Mouse (Mus musculus): ENCODE data around the gene Auh.

DNA sequence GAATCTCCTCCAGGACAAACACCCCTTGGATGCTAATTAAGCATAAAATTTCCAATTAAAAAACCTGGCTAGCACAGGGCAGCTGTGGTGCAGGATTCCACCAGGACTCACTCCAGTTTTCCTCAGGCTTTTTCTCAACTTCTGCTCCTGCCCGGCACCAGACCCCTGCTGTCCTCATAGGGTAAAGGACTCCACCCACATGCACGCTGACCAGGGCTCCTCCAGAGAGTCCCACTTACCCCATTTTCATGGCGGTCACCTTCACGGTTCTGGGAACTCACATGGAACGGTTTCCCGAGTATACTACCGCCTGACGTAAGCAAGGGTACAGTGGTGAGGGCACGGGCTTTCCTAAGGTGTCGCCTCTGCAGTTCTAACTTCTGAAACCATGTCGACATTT, 23.2 kb downstream of the Auh start:
- TF ChIP-seq EP300 (IDR thresholded peaks at IDR 0.05; ENCODE audit: low read depth) (no peak), CTCF (IDR thresholded peaks at IDR 0.05; ENCODE audit: low read depth) (no peak)

All from heart, postnatal 0 days (tissue).